Mouse (Mus musculus): ENCODE results near the gene Rab26.

The Rab26 gene

DNA sequence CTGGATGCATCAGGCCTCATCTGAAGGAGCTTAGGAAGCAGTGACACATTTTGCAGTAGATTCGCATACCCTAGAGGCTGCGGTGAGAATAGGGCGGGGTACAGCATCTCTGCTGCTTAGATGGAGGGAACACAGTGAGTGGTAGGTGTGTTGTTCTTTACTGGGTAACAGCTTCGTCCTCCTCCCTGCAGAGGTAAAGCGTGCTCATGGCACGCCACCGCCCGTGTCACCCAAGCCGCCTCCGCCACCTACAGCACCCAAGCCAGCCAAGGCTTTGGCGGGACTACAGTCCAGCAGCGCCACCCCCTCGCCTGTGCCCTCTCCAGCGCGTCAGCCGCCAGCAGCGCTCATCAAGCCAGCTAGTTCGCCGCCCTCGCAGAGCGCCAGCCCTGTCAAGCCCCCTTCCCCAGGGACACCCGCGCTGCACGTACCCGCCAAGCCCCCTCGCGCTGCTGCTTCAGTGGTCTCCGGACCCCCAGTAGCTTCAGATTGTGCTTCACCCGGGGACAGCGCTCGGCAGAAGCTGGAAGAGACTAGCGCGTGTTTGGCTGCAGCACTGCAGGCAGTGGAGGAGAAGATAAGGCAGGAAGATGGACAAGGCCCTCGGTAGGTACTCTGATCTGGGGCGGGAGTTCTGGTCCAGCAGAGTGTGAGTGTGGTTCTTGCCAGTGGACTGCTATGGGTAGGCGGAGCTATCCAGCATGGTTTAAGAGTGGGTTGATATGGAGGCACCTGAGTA lies 27.5 kb downstream of the Rab26 start:
- no peak for DNase-seq

DNA sequence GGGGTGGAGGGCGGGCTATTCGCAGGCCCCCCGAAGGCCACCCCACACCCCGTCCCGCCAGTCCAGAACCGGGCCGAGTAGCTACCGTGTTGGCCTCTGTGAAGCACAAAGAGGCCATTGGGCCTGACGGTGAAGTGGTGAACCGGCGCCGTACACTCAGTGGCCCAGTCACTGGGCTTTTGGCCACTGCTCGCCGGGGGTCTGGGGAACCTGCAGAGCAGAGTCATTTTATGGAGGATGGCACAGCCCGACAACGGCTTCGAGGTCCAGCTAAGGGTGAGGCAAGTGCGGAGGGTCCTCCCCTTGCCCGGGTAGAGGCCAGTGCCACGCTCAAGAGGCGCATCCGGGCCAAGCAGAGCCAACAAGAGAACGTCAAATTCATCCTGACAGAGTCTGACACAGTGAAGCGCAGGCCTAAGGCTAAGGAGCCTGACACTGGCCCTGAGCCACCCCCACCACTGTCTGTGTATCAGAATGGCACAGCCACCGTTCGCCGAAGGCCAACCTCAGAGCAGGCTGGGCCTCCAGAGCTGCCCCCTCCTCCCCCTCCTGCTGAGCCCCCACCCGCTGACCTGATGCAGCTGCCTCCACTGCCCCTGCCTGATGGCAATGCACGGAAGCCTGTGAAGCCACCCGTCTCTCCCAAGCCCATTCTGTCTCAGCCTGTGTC lies 28.6 kb downstream of the Rab26 start:
- DNase-seq = no peak

DNA sequence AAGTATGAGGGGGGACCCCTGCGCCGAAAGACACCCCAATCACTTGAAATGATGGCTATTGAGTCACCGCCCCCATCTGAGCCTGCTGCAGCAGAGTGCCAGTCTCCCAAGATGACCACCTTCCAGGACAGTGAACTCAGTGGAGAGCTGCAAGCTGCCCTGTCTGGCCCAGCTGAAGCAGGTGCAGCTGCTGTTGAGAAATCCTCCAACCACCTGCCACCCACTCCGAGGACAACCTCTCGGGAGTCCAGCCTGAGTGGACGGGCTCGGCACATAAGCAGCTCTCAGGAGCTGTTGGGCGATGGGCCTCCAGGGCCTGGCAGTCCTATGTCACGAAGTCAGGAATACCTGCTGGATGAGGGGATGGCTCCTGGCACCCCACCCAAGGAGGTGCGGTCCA lies 29.9 kb downstream of the Rab26 start:
- DNase-seq = no peak

DNA sequence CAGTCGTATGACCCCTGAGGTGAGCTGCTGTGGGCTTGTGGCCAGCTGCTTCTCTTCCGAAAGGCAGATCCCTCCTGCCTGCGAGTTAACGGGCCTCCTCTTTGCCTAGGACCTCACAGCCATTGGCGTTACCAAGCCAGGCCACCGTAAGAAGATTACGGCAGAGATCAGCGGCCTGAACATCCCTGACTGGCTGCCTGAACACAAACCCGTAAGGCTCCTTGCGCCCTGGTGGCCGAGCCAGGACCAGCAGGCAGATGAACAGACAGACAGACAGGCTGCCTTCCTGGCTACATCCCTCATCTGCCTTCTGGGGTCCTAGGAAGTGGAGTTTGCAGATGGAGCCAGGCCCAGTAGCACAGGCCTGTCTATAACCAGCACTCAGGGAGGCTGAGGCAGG lies 31.8 kb downstream of the Rab26 start:
- peak; percentile 27 for DNase-seq

DNA sequence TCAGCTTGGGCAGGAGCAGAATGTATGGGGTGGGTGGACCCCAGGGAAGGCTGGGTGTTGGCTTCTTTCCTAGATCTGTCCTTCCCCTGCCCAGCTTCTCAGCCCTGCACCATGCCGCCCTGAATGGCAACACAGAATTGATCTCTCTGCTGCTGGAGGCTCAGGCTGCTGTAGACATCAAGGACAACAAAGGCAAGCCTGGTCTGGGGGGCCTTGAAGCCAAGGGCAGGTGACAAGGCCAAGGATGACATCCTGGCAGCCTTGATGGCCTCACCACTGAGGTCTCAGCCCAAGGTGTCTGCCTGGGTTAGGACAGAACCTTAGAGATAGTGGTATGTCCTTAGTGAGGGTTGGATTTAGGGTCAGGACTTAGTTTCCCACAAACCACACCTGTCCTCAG lies 38.0 kb downstream of the Rab26 start:
- DNase-seq = no peak

DNA sequence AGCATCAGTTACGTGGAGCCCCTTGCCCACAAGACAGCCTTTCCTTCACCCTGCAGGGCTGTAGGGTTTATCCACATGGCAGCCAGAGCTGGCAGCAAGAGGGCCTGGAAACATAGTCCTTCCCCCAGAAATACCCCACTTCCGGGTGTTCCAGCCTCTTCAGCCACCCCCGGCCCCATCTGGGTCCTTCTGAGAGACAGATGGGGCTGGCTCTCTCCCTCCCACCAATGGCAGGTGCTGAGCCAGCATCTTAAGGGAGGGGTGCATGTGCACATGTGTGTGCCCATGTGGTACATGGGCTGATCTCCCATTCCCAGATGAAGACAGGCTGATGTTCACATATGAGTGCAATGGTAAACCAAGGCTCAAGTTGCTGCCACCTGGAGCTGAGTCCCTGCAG lies 38.6 kb downstream of the Rab26 start:
- DNase-seq = no peak

DNA sequence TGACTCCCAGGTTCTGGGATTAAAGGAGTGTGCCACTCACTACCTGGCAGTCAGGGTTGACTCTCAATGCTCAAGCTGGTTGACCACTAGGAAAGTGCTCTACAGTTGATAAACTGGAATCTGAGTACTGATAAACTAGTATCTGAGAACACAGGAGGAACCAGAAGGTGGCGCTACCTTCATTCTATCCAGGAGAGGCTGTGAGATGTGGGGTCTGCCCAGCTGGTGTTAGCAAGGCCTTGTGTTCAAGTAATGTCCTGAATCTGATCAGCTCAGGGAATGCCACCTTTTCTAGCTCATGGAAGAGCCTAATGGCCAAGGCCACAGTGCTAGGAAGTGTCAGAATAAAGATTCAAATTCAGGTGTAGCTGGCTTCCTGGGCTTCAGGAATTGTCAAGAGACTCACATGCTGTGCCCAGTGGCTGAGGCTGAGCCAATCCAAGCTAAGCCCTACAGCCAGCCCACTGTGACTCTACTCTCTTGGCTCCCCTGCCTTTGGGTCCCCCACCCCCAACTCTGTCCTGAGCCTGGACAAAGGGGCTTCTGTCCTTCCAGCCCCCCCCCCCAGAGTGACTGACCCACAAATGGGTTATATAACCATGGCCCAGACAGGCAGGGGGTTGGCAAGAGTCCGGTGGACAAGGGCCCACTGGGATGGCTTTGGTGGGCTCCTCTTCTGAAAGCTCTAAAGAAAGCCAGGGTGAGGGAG lies 39.2 kb downstream of the Rab26 start:
- DNase-seq = peak; percentile 79

DNA sequence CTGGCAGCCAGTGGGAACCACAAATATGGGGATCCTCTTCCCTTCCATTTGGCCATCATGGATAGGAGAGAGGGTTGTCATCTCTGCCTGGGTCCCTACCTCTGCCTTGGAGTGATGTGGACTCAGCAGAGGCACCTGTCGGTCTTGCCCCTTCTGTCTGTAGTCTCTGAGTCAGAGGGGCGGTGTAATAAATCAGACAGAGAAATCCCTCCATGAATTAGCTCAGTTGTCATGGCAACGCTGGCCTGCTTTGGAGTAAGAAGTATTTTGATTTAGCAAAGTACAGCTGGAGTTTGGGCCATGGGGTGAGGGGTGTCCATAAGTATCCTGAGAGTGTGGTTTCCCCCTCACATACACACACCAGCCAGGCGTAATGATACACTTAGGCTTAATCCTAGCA lies 43.6 kb downstream of the Rab26 start:
- no peak for DNase-seq

DNA sequence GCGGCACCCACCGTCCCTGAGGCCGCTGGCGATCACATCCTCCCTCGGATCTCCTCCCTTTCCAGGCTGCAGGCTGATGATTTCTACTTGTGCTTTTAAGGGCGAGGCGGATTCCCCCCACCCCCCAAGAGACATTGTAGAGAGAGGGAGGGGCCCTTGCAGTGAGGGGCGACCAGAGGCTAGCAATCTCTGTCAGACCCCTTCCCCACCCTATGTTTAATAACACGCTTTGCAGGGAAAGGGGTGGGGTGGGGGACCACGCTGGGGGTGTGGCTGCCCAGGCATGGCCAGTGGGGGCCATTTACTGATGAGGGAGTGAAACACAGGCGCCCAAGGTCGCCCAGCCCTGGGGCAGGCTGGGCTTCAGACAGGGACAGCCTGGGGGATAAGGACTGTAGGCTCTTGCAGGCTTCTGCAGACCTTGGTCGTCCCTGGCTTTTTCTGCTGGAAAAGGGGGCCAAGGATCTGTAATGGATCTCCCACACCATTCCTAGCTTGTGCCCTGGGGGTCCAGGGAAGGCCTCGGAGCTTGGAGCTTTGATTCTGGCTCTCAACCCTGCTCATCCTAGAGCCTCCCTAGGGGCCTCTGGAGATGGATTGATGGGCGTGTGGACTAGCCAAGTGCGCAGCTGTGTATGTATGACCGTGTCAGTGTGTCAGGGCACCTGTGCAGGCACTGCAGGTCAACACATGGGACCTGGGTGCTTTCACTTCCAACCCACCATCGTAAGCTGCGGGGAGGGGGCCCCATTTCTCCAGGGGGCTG lies 44.6 kb downstream of the Rab26 start:
- DNase-seq = no peak

DNA sequence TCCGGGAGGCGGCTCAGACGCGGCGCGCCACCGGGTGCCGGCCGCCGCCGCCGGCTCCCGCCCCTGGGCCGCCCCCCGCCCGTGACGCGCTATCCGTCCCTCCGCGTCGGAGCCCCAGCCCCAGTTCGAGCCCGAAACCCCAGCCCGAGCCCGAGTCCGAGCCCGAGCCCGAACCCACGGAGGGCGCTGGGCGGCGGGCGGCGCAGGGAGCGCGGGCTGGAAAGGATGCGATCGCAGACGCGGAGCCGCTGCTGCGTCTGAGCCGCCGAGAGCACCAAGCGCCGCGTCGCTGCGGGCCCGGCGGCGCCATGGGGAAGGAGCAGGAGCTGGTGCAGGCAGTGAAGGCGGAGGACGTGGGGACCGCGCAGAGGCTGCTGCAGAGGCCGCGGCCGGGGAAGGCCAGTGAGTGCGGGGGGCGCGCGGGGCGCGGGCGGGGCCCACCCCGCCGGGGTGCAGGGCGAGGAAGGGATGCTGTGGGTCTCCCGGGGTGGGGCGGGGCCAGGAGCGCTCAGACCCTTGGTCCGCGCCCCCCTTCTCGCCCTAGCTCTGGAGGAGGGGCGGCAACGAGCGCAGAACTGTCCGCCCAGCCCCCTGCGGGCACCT lies 45.2 kb downstream of the Rab26 start:
- DNase-seq = peak; percentile 32

DNA sequence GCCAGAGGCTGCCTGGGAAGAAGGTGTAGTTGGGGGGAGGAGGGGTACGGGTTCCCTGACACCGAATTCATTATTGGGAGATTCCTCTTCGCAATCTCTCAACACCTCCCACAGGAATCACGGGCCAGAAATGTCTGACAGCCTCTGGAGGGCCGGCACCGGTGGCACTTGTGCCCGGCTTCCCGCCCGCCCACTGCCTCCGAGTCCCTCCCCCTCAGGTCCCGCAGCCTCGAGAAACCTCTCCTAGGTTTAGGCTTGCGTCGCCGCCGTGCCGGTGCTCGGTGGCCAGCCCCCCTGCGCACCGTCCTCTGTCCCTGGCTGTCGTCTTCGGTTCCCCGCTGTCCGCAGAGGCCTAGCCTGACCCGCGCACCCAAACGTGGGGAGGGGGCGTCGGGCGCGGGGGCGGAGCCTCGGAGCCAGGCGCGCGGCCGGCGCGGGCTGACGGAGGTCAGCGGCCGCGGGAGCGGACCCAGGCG lies 45.8 kb downstream of the Rab26 start, which contains the start of gene Caskin1:
TSS of gene Caskin1 (plus strand) at position 416 of the 476 bp plus-strand sequence.
- peak; percentile 37 for DNase-seq

DNA sequence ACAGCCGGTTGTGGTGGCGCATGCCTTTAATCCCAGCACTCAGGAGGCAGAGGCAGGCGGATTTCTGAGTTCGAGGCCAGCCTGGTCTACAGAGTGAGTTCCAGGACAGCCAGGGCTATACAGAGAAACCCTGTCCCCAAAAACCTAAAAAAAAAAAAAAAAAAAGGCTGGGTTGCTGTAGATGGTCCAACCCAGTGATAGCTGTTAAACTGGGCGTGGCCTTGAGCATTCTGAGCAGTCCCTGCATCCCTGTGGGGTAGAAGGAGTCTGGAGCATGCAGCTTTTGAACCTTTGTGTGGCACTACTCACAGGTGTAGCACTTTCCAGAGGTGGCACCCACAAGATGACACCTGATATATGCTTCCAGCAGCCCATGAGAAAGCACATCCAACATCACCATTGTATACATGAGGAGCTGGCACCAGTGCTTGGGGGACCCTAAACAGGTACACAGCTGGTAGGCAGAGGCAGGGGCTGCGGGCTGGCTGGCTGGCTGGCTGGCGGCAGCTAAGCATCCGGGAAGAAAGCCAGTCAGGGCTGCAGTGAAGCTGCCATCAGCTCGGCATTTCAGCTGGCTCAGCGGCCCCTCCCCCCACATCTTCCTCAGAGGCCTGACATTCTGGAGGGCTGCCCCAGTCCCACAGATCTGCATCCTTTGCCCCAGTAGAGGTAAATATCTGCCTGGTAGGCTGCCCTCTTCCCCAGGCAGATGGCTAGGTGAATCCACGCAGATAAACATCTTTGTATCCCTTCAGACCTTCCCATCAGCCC lies 48.7 kb downstream of the Rab26 start:
- DNase-seq = peak; percentile 51

DNA sequence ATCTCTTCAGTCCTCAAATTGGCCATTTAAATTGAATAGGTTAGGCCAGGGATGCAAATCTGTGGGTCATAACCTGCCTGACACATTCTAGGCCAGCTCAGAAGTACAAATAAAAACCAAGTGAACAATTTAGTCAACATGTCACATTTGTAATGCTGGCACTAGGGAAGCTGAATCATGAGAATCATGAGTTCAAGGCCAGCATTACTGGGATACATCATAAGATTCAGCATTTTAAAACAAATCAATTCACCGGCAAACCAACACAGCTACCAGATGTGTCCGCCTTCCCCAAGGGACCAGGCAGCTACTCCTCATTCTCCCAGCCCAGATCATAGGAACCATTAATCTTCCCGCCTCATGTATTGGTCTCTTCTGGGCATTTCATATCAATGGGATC lies 50.5 kb downstream of the Rab26 start:
- DNase-seq = no peak

DNA sequence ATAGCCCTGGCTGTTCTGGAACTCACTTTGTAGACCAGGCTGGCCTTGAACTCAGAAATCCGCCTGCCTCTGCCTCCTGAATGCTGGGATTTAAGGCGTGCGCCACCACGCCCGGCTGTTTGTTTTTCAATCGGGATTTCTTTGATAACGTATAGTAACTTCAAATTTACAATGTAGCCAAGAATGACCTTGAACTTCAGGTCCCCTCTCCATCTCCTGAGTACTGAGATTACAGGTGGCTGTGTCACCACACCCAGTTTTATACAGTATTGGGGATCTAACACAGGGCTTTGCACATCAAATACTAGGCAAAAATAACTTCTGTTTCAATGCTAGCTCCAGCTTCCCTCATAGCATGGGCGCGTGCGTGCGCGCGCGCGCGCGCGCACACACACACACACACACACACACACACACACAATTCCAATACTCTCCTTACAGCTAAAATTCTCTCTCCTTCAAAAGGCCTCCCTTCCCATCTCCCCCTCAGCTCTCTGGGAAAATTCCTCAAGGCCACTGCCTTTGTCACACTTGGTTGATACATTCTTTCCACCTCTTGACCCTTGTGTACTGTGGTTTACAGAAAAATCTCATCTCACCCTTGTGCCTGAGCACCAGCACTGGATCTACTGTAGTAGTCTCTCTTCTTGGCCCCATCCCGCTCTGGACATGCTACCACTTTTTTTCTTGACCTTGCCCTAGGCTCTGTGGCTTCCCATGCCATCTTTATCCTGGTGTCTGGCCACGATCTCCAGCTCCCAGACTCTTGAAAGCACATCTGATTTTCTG lies 52.8 kb downstream of the Rab26 start:
- no peak for DNase-seq

DNA sequence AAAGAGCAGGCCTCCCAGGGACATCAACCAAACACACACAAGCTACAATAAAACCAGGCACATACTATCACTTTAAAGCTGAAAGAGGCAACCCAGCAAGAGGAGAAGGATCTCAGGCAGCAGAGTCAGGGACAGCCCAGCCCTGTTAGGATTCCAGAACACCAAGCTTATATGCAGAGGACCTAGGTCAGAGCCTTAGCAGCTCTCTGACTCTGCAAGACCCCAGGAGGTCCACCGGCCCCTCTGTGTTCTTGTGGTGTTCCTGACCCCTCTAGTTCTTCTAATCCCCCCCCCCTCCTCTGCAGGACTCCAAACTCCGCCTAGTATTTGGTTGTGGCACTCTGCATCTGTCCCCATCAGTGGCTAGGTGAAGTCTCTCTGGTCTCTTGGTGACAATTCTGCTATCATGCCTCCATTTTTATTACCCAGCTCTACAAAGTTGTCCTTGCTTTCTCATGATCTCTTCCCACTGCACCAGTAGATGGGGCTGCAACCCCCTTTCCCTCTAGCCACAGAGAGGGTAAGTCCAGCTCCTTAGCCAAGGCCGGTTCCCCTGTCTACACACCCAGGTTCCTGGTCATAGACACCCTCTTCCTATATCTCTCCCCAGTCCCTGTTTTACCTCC lies 53.7 kb downstream of the Rab26 start:
- peak; percentile 41 for DNase-seq

DNA sequence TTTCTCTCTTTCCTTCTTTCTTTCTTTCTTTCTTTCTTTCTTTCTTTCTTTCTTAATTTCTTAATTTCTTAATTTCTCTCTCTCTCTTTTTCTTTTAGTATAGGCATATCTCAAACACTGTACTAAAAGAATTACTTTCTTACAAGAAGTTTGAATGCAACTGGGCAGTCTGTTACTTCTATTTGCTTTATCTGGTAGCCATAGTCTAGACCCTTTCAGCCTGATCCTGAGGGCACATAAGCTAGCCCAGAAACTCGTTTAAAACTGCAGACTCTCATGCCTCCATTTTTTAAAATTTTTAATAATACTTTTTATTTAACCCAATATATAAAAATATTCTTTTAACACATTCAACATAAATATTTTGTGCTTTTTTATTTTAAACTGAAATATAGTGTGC lies 54.6 kb downstream of the Rab26 start:
- no peak for DNase-seq

DNA sequence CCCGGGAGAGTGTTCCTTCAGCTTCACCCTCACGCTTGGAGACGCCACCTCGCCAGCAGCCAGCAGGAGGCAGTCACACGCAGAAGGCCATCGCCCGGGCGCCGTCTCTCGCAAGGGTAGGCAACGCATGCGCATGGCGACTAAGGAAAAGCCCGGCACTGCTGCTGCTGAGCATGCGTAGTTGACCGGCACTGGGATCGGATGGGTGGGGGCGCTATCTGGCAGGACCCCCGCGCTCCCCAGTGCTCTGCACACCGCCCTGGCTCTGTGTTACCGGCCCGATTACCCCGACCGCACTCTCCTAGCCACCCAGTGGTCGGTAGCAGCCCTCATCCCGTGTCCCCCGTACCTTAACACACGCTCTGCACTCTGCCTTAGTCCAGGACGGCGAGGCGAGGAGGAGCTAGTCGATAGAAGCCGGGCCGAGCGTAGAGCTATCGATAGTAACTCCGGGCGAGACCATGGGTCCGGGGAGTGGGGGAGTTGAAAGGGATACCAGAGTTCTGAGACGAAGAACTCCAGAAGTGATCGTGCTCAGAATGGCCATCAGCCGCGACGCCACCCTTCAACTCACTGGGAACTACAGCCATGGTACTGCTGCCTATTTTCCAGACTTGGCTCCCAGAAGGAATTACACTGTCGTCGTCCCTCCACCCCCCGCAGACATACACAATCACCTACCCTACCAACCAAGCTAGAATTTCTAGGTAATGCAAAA lies 55.2 kb downstream of the Rab26 start, which contains the start of gene Mlst8:
TSS of gene Mlst8 (minus strand) at position 416 of the 718 bp plus-strand sequence.
- peak; percentile 98 for DNase-seq

DNA sequence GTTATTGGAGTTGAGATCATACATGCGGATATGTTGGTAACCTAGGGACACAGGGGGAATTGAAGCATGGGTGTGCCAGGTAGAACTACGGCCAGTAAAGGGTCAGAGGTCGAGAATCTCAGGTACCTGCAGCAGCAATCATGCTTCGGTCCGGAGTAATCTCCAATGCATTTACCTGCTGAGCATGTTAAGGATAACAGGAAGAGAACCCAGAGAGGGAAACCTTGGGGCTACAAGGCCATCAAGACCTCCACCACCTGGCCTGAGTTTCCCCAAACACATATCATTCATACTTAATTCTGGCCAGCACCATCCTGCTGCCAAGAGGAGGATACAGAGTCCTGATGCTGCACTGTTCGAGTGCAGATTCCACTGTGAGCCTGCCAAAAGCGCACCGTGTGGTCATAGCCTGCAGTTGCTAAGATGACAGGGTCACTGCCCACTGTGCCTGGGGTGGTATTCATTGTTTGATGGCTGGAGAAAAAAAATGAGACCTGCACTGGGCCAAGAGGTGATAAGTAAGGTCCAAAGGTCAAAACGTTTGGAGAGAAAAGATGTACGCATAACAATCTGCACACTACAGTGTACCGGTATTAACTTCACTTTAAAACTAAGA lies 55.9 kb downstream of the Rab26 start:
- peak; percentile 24 for DNase-seq
